8 mouse cellular contexts compared by ENCODE assay signal in genomic region chr11:115091362-115091901, GRCm38 (mm10). TPM values are rescaled to one million over a fixed set of nuclear protein-coding genes. Genes with fewer than 3 reads are reported as not detected.
DNase-seq lines count a peak whose midpoint lies in the region; ATAC-seq and TF ChIP-seq lines count a peak whose summit lies in the region.

TSS of gene Rab37 (plus strand) at chr11:115091431.

- peaks cover 17% of the 10 kb centered on the region for H3K4me1 ChIP-seq in forebrain, embryonic 10.5 days
- H3K4me1 ChIP-seq in neural tube, embryonic 12.5 days = peaks cover 9% of the 10 kb centered on the region

- H3K36me3 ChIP-seq in forebrain, embryonic 10.5 days (replicated peaks) = no peaks in the 10 kb centered on the region
- H3K36me3 ChIP-seq in neural tube, embryonic 12.5 days = no peaks in the 10 kb centered on the region

- H3K4me3 ChIP-seq in layer of hippocampus, adult 2 months = peak within 1 kb of the TSS; percentile 41
- H3K4me3 ChIP-seq in forebrain, embryonic 10.5 days = peak within 1 kb of the TSS; percentile 50
- H3K4me3 ChIP-seq in neural tube, embryonic 12.5 days = peak within 1 kb of the TSS; percentile 18; the same call in 1 of the 2 replicates

- no peak within 1 kb of the TSS for H3K27ac ChIP-seq in layer of hippocampus, adult 2 months
- no peak within 1 kb of the TSS for H3K27ac ChIP-seq in forebrain, embryonic 10.5 days
- no peak within 1 kb of the TSS for H3K27ac ChIP-seq in neural tube, embryonic 12.5 days

- H3K9me3 ChIP-seq in forebrain, embryonic 10.5 days = peaks cover 5% of the 10 kb centered on the region; the same call in 1 of the 2 replicates
- H3K9me3 ChIP-seq in neural tube, embryonic 12.5 days = peaks cover 6% of the 10 kb centered on the region; the same call in 1 of the 2 replicates

- H3K27me3 ChIP-seq in forebrain, embryonic 10.5 days (ENCODE audit: poor library complexity, severe bottlenecking) = peaks cover 35% of the 10 kb centered on the region
- peaks cover 29% of the 10 kb centered on the region for H3K27me3 ChIP-seq in neural tube, embryonic 12.5 days (replicated peaks)

- H3K9ac ChIP-seq in neural tube, embryonic 12.5 days = peak within 1 kb of the TSS; percentile 47; the same call in 1 of the 2 replicates

- H3K4me2 ChIP-seq in neural tube, embryonic 12.5 days (replicated peaks) = peak within 1 kb of the TSS; percentile 57

- WGBS in forebrain, embryonic 10.5 days = 2% methylated on average over 36 of the region's 36 CpGs
- 3% methylated on average over 36 of the region's 36 CpGs for WGBS in neural tube, embryonic 12.5 days

- DNase-seq in layer of hippocampus, adult 2 months (ENCODE audit: low spot score in 2 of 2) = no peak
- no peak for DNase-seq in layer of hippocampus, postnatal 14 days (ENCODE audit: low spot score in 2 of 2)
- DNase-seq in adrenal gland, postnatal 25 days = peak; percentile 45
- peak; percentile 23 for DNase-seq in forebrain, embryonic 10.5 days (ENCODE audit: extremely low spot score, low spot score)
- peak; percentile 71 to 76 for DNase-seq in kidney, postnatal 4 days
- DNase-seq in c-Kit-positive CD71-positive TER-119-positive erythroid progenitor cells, embryonic 14.5 days (ENCODE audit: low spot score) = no peak
- no peak for DNase-seq in gastrocnemius, postnatal 25 days

- ATAC-seq in neural tube, embryonic 12.5 days (ENCODE audit: low FRiP score, low read depth) = no peak

- TF ChIP-seq CTCF in layer of hippocampus, adult 2 months (conservative IDR thresholded peaks at IDR 0.05) = no peak

RNA-seq across cellular contexts. Expression of gene Rab37, which starts in this region (rescaled TPM):
- total RNA-seq in layer of hippocampus, adult 2 months (2021) = 1 to 10 TPM; 3.3 to 3.4 TPM
- 1 to 10 TPM; 1.6 to 5.1 TPM for total RNA-seq in layer of hippocampus, postnatal 14 days (2021)
- 0.58 and 0.76 TPM in 2 replicates for total RNA-seq in adrenal gland, postnatal 25 days (2021)
- 0.76 and 0.90 TPM in 2 replicates for polyA plus RNA-seq in forebrain, embryonic 10.5 days (2016; fragmentation: Nextera tagmentation; extraction: Ambion mirVana)
- polyA plus RNA-seq in neural tube, embryonic 12.5 days (2016; fragmentation: Nextera tagmentation; extraction: Ambion mirVana) = 2.0 and 3.5 TPM in 2 replicates
- total RNA-seq in gastrocnemius, postnatal 25 days (2021) = under 1 TPM in 1 of 2 experiments, not detected in 1; 0.19 TPM

Comparison
In these comparisons a context has a peak if more than half of its experiments do, and no peak if none do; other contexts are left out.
1. Peak in DNase-seq in adrenal gland, postnatal 25 days; RNA of the gene not detected or under 1 TPM.
2. Peak in DNase-seq and H3K4me3 ChIP-seq in forebrain, embryonic 10.5 days; RNA of the gene not detected or under 1 TPM.
3. DNase-seq: peak in kidney, postnatal 4 days (2 of 2); none in layer of hippocampus, adult 2 months (0 of 2), layer of hippocampus, postnatal 14 days (0 of 2), c-Kit-positive CD71-positive TER-119-positive erythroid progenitor cells, embryonic 14.5 days (single experiment) and gastrocnemius, postnatal 25 days (single experiment).
4. Peak in every context shown above with its lines, with median percentiles within 50 percentile points of each other: H3K4me3 ChIP-seq.